Mouse (Mus musculus) C2C12 (cell line): Measurements from ENCODE around the gene Igfbpl1. TPM values are rescaled to one million over a fixed set of nuclear protein-coding genes. Genes with fewer than 3 reads are reported as not detected.

Experiments used
- H3K27me3 ChIP-seq: one replicate; pipeline ENCODE4 v1.6.1; 2011; ENCODE audit not compliant: control insufficient read depth, insufficient read depth, insufficient read length
- H3K36me3 ChIP-seq: one replicate; pipeline ENCODE4 v1.6.1; 2011; ENCODE audit not compliant: control insufficient read depth, insufficient read depth
- H3K4me3 ChIP-seq: one replicate; pipeline ENCODE4 v1.5.1; 2011; ENCODE audit warnings: mild to moderate bottlenecking, control low read depth; ENCODE audit not compliant: poor library complexity, insufficient read depth, severe bottlenecking
- H3K79me2 ChIP-seq: one replicate; pipeline ENCODE4 v1.6.1; 2011; ENCODE audit not compliant: control insufficient read depth, insufficient read depth
- H3K79me3 ChIP-seq: one replicate; pipeline ENCODE4 v1.6.1; 2011; ENCODE audit warnings: low read depth, control low read depth
- H3ac ChIP-seq: one replicate; pipeline ENCODE3; 2011; ENCODE audit warnings: low read depth; ENCODE audit not compliant: control insufficient read depth, insufficient read length
- CEBPB ChIP-seq: IDR thresholded peaks from one replicate; pipeline ENCODE4 v1.6.1; 2011; ENCODE audit warnings: low read depth, mild to moderate bottlenecking, control low read depth, moderate library complexity
- CTCF ChIP-seq: IDR thresholded peaks from one replicate; pipeline ENCODE4 v1.5.1; 2011; ENCODE audit not compliant: control insufficient read depth, insufficient read depth, insufficient read length
- FOSL1 ChIP-seq: IDR thresholded peaks from one replicate; pipeline ENCODE4 v1.8.0; 2011; ENCODE audit warnings: mild to moderate bottlenecking, low read length; ENCODE audit not compliant: poor library complexity, insufficient read depth, severe bottlenecking
- MAX ChIP-seq: IDR thresholded peaks from one replicate; pipeline ENCODE4 v1.6.1; 2011; ENCODE audit warnings: mild to moderate bottlenecking, control low read depth
- MYOD1 ChIP-seq: IDR thresholded peaks from one replicate; pipeline ENCODE4 v1.6.1; 2011; ENCODE audit warnings: low read depth; ENCODE audit not compliant: control insufficient read depth, insufficient read length
- MYOG ChIP-seq: IDR thresholded peaks from one replicate; pipeline ENCODE4 v1.6.1; 2011; ENCODE audit not compliant: control insufficient read depth, insufficient read length; ENCODE audit errors: extremely low read depth
- USF1 ChIP-seq: IDR thresholded peaks from one replicate; pipeline ENCODE4 v1.6.1; 2011; ENCODE audit warnings: low read depth, mild to moderate bottlenecking, control low read depth, moderate library complexity
- polyA plus RNA-seq: library from polyadenylated mRNA; unstranded; fragments of >200 nt; fragmentation: generic; extraction: Trizol; gene quantifications from one replicate; pipeline ENCODE4 v1.2.1, GENCODE M21; 2012; ENCODE audit warnings: missing spikeins

Gene Igfbpl1
- polyA plus RNA-seq, 1 experiment = not detected

- TF ChIP-seq MAX = no peak
- TF ChIP-seq CTCF = no peak
- no peak for TF ChIP-seq FOSL1
- no peak for TF ChIP-seq CEBPB
- no peak for TF ChIP-seq MYOG
- TF ChIP-seq USF1 = no peak
- TF ChIP-seq MYOD1 = no peak
- H3K27me3 ChIP-seq = peaks cover 53% of the 10 kb centered on the region
- no peaks in the 10 kb centered on the region for H3K36me3 ChIP-seq
- no peaks in the 10 kb centered on the region for H3K79me2 ChIP-seq
- H3K4me3 ChIP-seq = no peak within 1 kb of the TSS
- H3ac ChIP-seq = no peak within 1 kb of the TSS
- no peaks in the 10 kb centered on the region for H3K79me3 ChIP-seq
Measured at GRCm38 (mm10) chr4:45798964-45799363, 27.8 kb downstream of the Igfbpl1 start, which contains the start of gene Aldh1b1. TSS of gene Aldh1b1 (plus strand) at chr4:45799022.

GRCm38 (mm10) chr4:45796760-45797159, 30.0 kb downstream of the Igfbpl1 start:
- Histone ChIP-seq H3K4me3 (no peak overlapping the region), H3K79me3 (no peaks in the 10 kb centered on the region), H3K36me3 (no peaks in the 10 kb centered on the region), H3ac (no peak overlapping the region), H3K27me3 (peaks cover 48% of the 10 kb centered on the region), H3K79me2 (no peaks in the 10 kb centered on the region)
- TF ChIP-seq MYOG (no peak), CEBPB (no peak), FOSL1 (no peak), MYOD1 (no peak), MAX (no peak), CTCF (no peak), USF1 (no peak)

GRCm38 (mm10) chr4:45795191-45795811, 31.4 kb downstream of the Igfbpl1 start:
- Histone ChIP-seq H3K79me3 (no peaks in the 10 kb centered on the region), H3K27me3 (peaks cover 36% of the 10 kb centered on the region), H3K36me3 (no peaks in the 10 kb centered on the region), H3ac (no peak overlapping the region), H3K79me2 (no peaks in the 10 kb centered on the region), H3K4me3 (no peak overlapping the region)
- TF ChIP-seq USF1 (no peak), MYOG (no peak), CEBPB (no peak), FOSL1 (no peak), MAX (no peak), CTCF (no peak), MYOD1 (no peak)

- Histone ChIP-seq H3ac (no peak overlapping the region), H3K27me3 (peaks cover 63% of the 10 kb centered on the region), H3K4me3 (no peak overlapping the region), H3K36me3 (no peaks in the 10 kb centered on the region), H3K79me2 (no peaks in the 10 kb centered on the region), H3K79me3 (no peaks in the 10 kb centered on the region)
- no peak for TF ChIP-seq MAX
- TF ChIP-seq CTCF = no peak
- TF ChIP-seq MYOG = no peak
- no peak for TF ChIP-seq USF1
- TF ChIP-seq FOSL1 = no peak
Measured at GRCm38 (mm10) chr4:45790018-45790417, 36.7 kb downstream of the Igfbpl1 start.

GRCm38 (mm10) chr4:45789263-45789958, 37.3 kb downstream of the Igfbpl1 start:
- H3K79me3 ChIP-seq = no peaks in the 10 kb centered on the region
- TF ChIP-seq CEBPB = no peak
- no peak for TF ChIP-seq USF1
- no peak for TF ChIP-seq MAX
- no peak for TF ChIP-seq MYOD1
- no peak for TF ChIP-seq MYOG
- TF ChIP-seq CTCF = no peak
- no peak for TF ChIP-seq FOSL1
- no peaks in the 10 kb centered on the region for H3K79me2 ChIP-seq
- H3ac ChIP-seq = no peak overlapping the region
- H3K4me3 ChIP-seq = no peak overlapping the region
- H3K36me3 ChIP-seq = no peaks in the 10 kb centered on the region
- H3K27me3 ChIP-seq = peaks cover 62% of the 10 kb centered on the region
